Mouse (Mus musculus): ENCODE measurements around the gene Arhgap5. TPM values are rescaled to one million over a fixed set of nuclear protein-coding genes. Genes with fewer than 3 reads are reported as not detected.

The Arhgap5 gene
- polyA plus RNA-seq, 1 experiment, result 121 TPM

GRCm38 (mm10) chr12:52618418-52619040 lies 114.8 kb downstream of the Arhgap5 start:
- Histone ChIP-seq H3K4me3 (ENCODE audit: insufficient read depth, low read length) (no peak overlapping the region), H3K4me1 (ENCODE audit: control insufficient read depth, insufficient read depth, low read length) (no peaks in the 10 kb centered on the region)
- no peak for TF ChIP-seq CTCF (IDR thresholded peaks at IDR 0.05; ENCODE audit: borderline replicate concordance, insufficient read depth, low read length)
- TF ChIP-seq POLR2A (IDR thresholded peaks at IDR 0.05; ENCODE audit: low read depth, low read length), result no peak

GRCm38 (mm10) chr12:52619644-52620043 lies 115.9 kb downstream of the Arhgap5 start:
- Histone ChIP-seq H3K4me3 (ENCODE audit: insufficient read depth, low read length) (no peak overlapping the region), H3K27ac (ENCODE audit: insufficient read depth, low read length) (no peak overlapping the region), H3K4me1 (ENCODE audit: control insufficient read depth, insufficient read depth, low read length) (no peaks in the 10 kb centered on the region)
- TF ChIP-seq POLR2A (IDR thresholded peaks at IDR 0.05; ENCODE audit: low read depth, low read length) (no peak), CTCF (IDR thresholded peaks at IDR 0.05; ENCODE audit: borderline replicate concordance, insufficient read depth, low read length) (no peak)

More at GRCm38 (mm10) chr12:52618418-52619040, 114.8 kb downstream of the Arhgap5 start:
- H3K27ac ChIP-seq (ENCODE audit: insufficient read depth, low read length), result no peak overlapping the region

Other genes with a start within 250 kb of the Arhgap5 start
- gene Akap6, start 195.4 kb downstream of the Arhgap5 start, polyA plus RNA-seq (2011; ENCODE audit: insufficient read length, low read depth, missing spikeins), result 1.3 and 1.8 TPM in 2 replicates

Data from embryonic fibroblast, embryonic 13.5 days (primary cell).